Mouse (Mus musculus) heart, adult 18-20 months (tissue): ENCODE data around the gene Crk. TPM values are rescaled to one million over a fixed set of nuclear protein-coding genes. Genes with fewer than 3 reads are reported as not detected.

Source experiments
- DNase-seq, 2 experiments: peaks; one replicate each; pipeline ENCODE4 v3.0.0; 2021 to 2022; ENCODE audit warnings: mixed read lengths in 1 of 2
- total RNA-seq, 2 experiments: library from RNA; stranded (reverse); gene quantifications; 2 replicates each; pipeline ENCODE4 v1.2.3; 2021

Crk gene
- total RNA-seq, 2 experiments from 2014 or later = 83.6 to 87.8 TPM

DNA sequence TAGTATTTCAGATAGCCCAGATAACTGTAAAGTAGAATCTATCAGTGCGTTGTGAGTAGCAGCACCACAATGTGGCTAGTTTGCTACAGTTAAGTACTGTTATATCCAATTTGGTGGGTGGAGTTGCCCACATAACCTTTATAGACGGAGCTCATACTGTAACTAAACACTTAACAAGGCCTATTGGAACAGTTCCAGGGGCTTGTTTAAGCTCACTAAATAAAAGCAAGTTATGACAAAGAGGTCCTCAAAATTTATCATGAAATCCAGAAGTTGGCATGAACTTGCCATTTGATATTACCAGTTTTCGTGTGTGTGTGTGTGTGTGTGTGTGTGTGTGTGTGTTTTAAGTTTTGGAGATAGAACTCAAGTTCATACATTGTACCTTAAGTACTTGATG is 61.1 kb downstream of the Crk start:
- no peak for DNase-seq

GRCm38 (mm10) chr11:75741615-75742014 is 62.6 kb downstream of the Crk start:
- no peak for DNase-seq

- DNase-seq = no peak
Observed at GRCm38 (mm10) chr11:75744761-75745160, 65.7 kb downstream of the Crk start.

- no peak for DNase-seq
Observed at GRCm38 (mm10) chr11:75750537-75750936, 71.5 kb downstream of the Crk start.

- DNase-seq = no peak
Observed at GRCm38 (mm10) chr11:75751082-75751481, 72.0 kb downstream of the Crk start.

Other genes starting within 250 kb of the Crk start
- gene Serpinf2, start 239.7 kb upstream of the Crk start, total RNA-seq = not detected
- 1 to 10 TPM; 7.6 to 8.3 TPM for gene Wdr81, start 224.5 kb upstream of the Crk start, total RNA-seq
- 1 to 10 TPM; 2.4 to 4.9 TPM for gene Tlcd2, start 217.5 kb upstream of the Crk start, total RNA-seq
- gene Prpf8, start 192.4 kb upstream of the Crk start, total RNA-seq = 10 to 100 TPM; 86.5 to 92.7 TPM
- 10 to 100 TPM; 46.5 to 48.2 TPM for gene Rilp, start 169.2 kb upstream of the Crk start, total RNA-seq
- 1 to 10 TPM; 6.6 to 6.8 TPM for gene Scarf1, start 165.7 kb upstream of the Crk start, total RNA-seq
- gene Slc43a2, start 147.6 kb upstream of the Crk start, total RNA-seq = 10 to 100 TPM; 16.2 to 17.3 TPM
- gene Pitpna, start 91.2 kb upstream of the Crk start, total RNA-seq = 100 to 1,000 TPM in 1 of 2 experiments, 10 to 100 TPM in 1; 98.2 to 107 TPM
- 10 to 100 TPM; 24.1 to 28.3 TPM for gene Inpp5k, start 48.3 kb upstream of the Crk start, total RNA-seq
- gene Myo1c, start 28.8 kb upstream of the Crk start, total RNA-seq = 10 to 100 TPM; 87.2 to 96.1 TPM
- gene Ywhae, start 53.6 kb downstream of the Crk start, total RNA-seq = 100 to 1,000 TPM; 547 to 552 TPM
- gene Doc2b, start 116.8 kb downstream of the Crk start, total RNA-seq = 1 to 10 TPM; 1.2 to 2.3 TPM